Comparison of ENCODE assay signal across 21 mouse cellular contexts in the genomic region with DNA sequence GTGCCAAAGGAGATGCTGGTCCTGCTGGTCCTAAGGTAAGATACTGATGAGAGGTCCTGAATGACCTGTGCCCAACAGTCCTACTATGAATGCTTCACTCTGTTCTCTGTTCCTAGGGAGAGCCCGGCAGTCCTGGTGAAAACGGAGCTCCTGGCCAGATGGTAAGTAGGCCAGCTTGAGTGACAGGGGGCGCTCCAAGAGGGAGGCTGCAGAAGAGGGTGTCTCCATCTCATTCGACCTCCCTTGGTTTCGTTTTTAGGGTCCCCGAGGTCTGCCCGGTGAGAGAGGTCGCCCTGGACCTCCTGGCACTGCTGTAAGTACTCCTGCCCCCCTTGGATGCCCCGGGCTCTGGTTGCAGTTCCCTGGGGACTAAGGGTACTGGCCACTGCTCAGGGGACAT. TPM values are rescaled to one million over a fixed set of nuclear protein-coding genes. Genes with fewer than 3 reads are reported as not detected.
DNase-seq lines count a peak whose midpoint lies in the region; ATAC-seq and TF ChIP-seq lines count a peak whose summit lies in the region.
"Had no signal": no experiment of that assay in that cellular context is flagged by ENCODE, and none has a peak within 500 bp of the region (broad histone marks: within the 10 kb centered on the region; RNA-seq: fewer than 3 reads in every experiment).

No protein-coding gene starts in this region.

- no peak for TF ChIP-seq CTCF in liver, postnatal 0 days (IDR thresholded peaks at IDR 0.05; ENCODE audit: low read depth)
- TF ChIP-seq CTCF in CH12.LX (conservative IDR thresholded peaks at IDR 0.05 in 1 of 2, IDR thresholded peaks at IDR 0.05 in 1 of 2; ENCODE audit: low read depth in 2 of 2, low read length in 2 of 2) = peak in 1 of 2 experiments; percentile 41; a peak in 2 of 4 replicates
- TF ChIP-seq CTCF in left cerebral cortex, adult 2 months (IDR thresholded peaks at IDR 0.05) = no peak; the same call in 1 of the 2 replicates

- peaks cover 40% of the 10 kb centered on the region for H3K27me3 ChIP-seq in heart, embryonic 14.5 days (ENCODE audit: control insufficient read depth, insufficient read depth, low read length)
- H3K27me3 ChIP-seq in heart, embryonic 11.5 days (ENCODE audit: control insufficient read depth, insufficient read depth, low read length) = peaks cover 16% of the 10 kb centered on the region
- peaks cover 97% of the 10 kb centered on the region for H3K27me3 ChIP-seq in liver, embryonic 12.5 days (replicated peaks)
- H3K27me3 ChIP-seq in liver, postnatal 0 days (ENCODE audit: insufficient read depth, low read length) = peaks cover 44% of the 10 kb centered on the region
- H3K27me3 ChIP-seq in CH12.LX (replicated peaks) = peaks cover 95% of the 10 kb centered on the region
- 0 out of 2 replicates have a peak, but pooled peaks cover 7% of the 10 kb centered on the region for H3K27me3 ChIP-seq in limb, embryonic 15.5 days

- dilution Hi-C loops in CH12.LX (cut with MboI; ENCODE audit: extremely low pct_ligation_motif_present, extremely low pct_unique_long_range_greater_than_20kb, low sequenced_read_pairs) = no loop called here

- 0 out of 2 replicates have a peak overlapping the region, but pooled peaks have one; percentile 8 for H3K9ac ChIP-seq in heart, embryonic 14.5 days (ENCODE audit: low read length)
- H3K9ac ChIP-seq in heart, embryonic 11.5 days (ENCODE audit: low read depth, low read length) = no peak overlapping the region
- H3K9ac ChIP-seq in liver, embryonic 12.5 days = no peak overlapping the region
- no peak overlapping the region for H3K9ac ChIP-seq in liver, postnatal 0 days (replicated peaks)
- no peak overlapping the region for H3K9ac ChIP-seq in CH12.LX (ENCODE audit: insufficient read depth, low read depth)
- peak overlapping the region; percentile 44 for H3K9ac ChIP-seq in limb, embryonic 15.5 days
- H3K9ac ChIP-seq: forebrain, embryonic 13.5 days; hindbrain, embryonic 15.5 days; neural tube, embryonic 12.5 days had no signal

- intact Hi-C loops in left cerebral cortex, adult 2 months (cut with DNase I) = loop anchor here (10.0 kb wide), 1 partner anchor 164 kb away; no protein-coding TSS in a partner anchor

- H3K79me2 ChIP-seq in CH12.LX (replicated peaks; ENCODE audit: control insufficient read depth, extremely low read depth, insufficient read depth, poor library complexity, severe bottlenecking) = no peaks in the 10 kb centered on the region

- WGBS in heart, embryonic 14.5 days = 35% methylated on average over 9 of the region's 9 CpGs
- WGBS in heart, embryonic 11.5 days (ENCODE audit: insufficient replicate concordance) = 28% methylated on average over 9 of the region's 9 CpGs
- WGBS in liver, embryonic 12.5 days (ENCODE audit: insufficient replicate concordance) = 13% methylated on average over 9 of the region's 9 CpGs
- 37% methylated on average over 9 of the region's 9 CpGs for WGBS in liver, postnatal 0 days (ENCODE audit: insufficient replicate concordance)
- WGBS in limb, embryonic 15.5 days = 41% methylated on average over 9 of the region's 9 CpGs

- no peak for TF ChIP-seq RAD21 in CH12.LX (IDR thresholded peaks at IDR 0.05; ENCODE audit: low read depth, low read length)

- ATAC-seq in heart, embryonic 14.5 days (ENCODE audit: insufficient number of reproducible peaks, insufficient read depth, low FRiP score, low read depth) = no peak
- ATAC-seq in heart, embryonic 11.5 days (replicated peaks; ENCODE audit: insufficient number of reproducible peaks, low FRiP score, low TSS enrichment) = no peak
- no peak for ATAC-seq in liver, embryonic 12.5 days
- ATAC-seq in liver, postnatal 0 days = no peak
- no peak for ATAC-seq in limb, embryonic 15.5 days (ENCODE audit: insufficient number of reproducible peaks, low FRiP score, low TSS enrichment, low read depth)
- ATAC-seq: forebrain, embryonic 13.5 days had no signal

- H3K27ac ChIP-seq in heart, embryonic 14.5 days (replicated peaks in 1 of 2; ENCODE audit: control insufficient read depth in 1 of 2, insufficient read depth in 1 of 2, low read depth in 2 of 2, low read length in 2 of 2) = peak overlapping the region; percentile 0 to 38; a peak in 1 of 4 replicates
- no peak overlapping the region for H3K27ac ChIP-seq in heart, embryonic 11.5 days (ENCODE audit: low read depth, low read length)
- no peak overlapping the region for H3K27ac ChIP-seq in liver, embryonic 12.5 days
- H3K27ac ChIP-seq in liver, postnatal 0 days (ENCODE audit: low read depth) = no peak overlapping the region
- H3K27ac ChIP-seq in CH12.LX (ENCODE audit: insufficient read depth, low read depth) = no peak overlapping the region
- H3K27ac ChIP-seq in limb, embryonic 15.5 days = peak overlapping the region; percentile 97
- no peak overlapping the region for H3K27ac ChIP-seq in left cerebral cortex, adult 2 months
- H3K27ac ChIP-seq: forebrain, embryonic 13.5 days; heart, embryonic 10.5 days; hindbrain, embryonic 15.5 days; neural tube, embryonic 12.5 days had no signal

- in situ Hi-C loops in CH12.LX (cut with MboI; ENCODE audit: low pct_ligation_motif_present, low pct_unique_long_range_greater_than_20kb, low sequenced_read_pairs) = no loop called here

- peaks cover 48% of the 10 kb centered on the region; the same call in 1 of the 2 replicates for H3K36me3 ChIP-seq in heart, embryonic 14.5 days (ENCODE audit: control insufficient read depth, insufficient read depth, low read length)
- no peaks in the 10 kb centered on the region for H3K36me3 ChIP-seq in heart, embryonic 11.5 days (ENCODE audit: control insufficient read depth, insufficient read depth, low read length)
- no peaks in the 10 kb centered on the region for H3K36me3 ChIP-seq in liver, embryonic 12.5 days
- H3K36me3 ChIP-seq in liver, postnatal 0 days (replicated peaks; ENCODE audit: insufficient read depth, low read length) = no peaks in the 10 kb centered on the region
- H3K36me3 ChIP-seq in CH12.LX (replicated peaks in 1 of 2; ENCODE audit: control insufficient read depth in 1 of 2, insufficient read depth in 1 of 2, low read length in 1 of 2) = no peaks in the 10 kb centered on the region
- H3K36me3 ChIP-seq in limb, embryonic 15.5 days = peaks cover 82% of the 10 kb centered on the region
- H3K36me3 ChIP-seq: hindbrain, embryonic 15.5 days; neural tube, embryonic 12.5 days had no signal

- TF ChIP-seq POLR2A in CH12.LX (IDR thresholded peaks at IDR 0.05; ENCODE audit: low read depth, low read length) = no peak

- no peak for DNase-seq in liver, postnatal 0 days
- no peak for DNase-seq in CH12.LX (ENCODE audit: extremely low read depth)
- DNase-seq in ovary, postnatal 10 days (ENCODE audit: low spot score) = no peak
- DNase-seq in left cerebral cortex, adult 2 months (ENCODE audit: extremely low spot score in 1 of 2, low spot score in 2 of 2) = no peak
- DNase-seq: adrenal gland, postnatal 25 days; cerebellum, postnatal 10 days; kidney, postnatal 10 days; layer of hippocampus, postnatal 36 days; lung, postnatal 4 days; midbrain, embryonic 14.5 days had no signal

- TF ChIP-seq EP300 in liver, postnatal 0 days (IDR thresholded peaks at IDR 0.05; ENCODE audit: low read depth) = no peak
- TF ChIP-seq EP300 in CH12.LX (IDR thresholded peaks at IDR 0.05; ENCODE audit: low read length) = no peak

- H3K4me2 ChIP-seq in heart, embryonic 14.5 days (ENCODE audit: low read length) = no peak overlapping the region
- H3K4me2 ChIP-seq in heart, embryonic 11.5 days = no peak overlapping the region
- H3K4me2 ChIP-seq in liver, embryonic 12.5 days = peak overlapping the region; percentile 12
- H3K4me2 ChIP-seq in liver, postnatal 0 days (ENCODE audit: low read depth, low read length) = no peak overlapping the region
- peak overlapping the region; percentile 64 for H3K4me2 ChIP-seq in CH12.LX (ENCODE audit: insufficient read depth, low read depth, poor library complexity, severe bottlenecking)
- peak overlapping the region; percentile 64 for H3K4me2 ChIP-seq in limb, embryonic 15.5 days
- H3K4me2 ChIP-seq: forebrain, embryonic 13.5 days; hindbrain, embryonic 15.5 days; neural tube, embryonic 12.5 days had no signal

- H3K4me1 ChIP-seq in heart, embryonic 14.5 days (ENCODE audit: control insufficient read depth in 2 of 2, insufficient read depth in 2 of 2, low read length in 2 of 2) = peaks cover 0 to 2% of the 10 kb centered on the region in 2 experiments; a peak in 1 of 4 replicates
- H3K4me1 ChIP-seq in heart, embryonic 11.5 days (ENCODE audit: control insufficient read depth, insufficient read depth, low read length) = peaks cover 10% of the 10 kb centered on the region; the same call in 1 of the 2 replicates
- H3K4me1 ChIP-seq in liver, embryonic 12.5 days = peaks cover 14% of the 10 kb centered on the region
- 0 out of 2 replicates have a peak, but pooled peaks cover 6% of the 10 kb centered on the region for H3K4me1 ChIP-seq in liver, postnatal 0 days (ENCODE audit: insufficient read depth)
- H3K4me1 ChIP-seq in CH12.LX (ENCODE audit: control insufficient read depth in 1 of 2, insufficient read depth in 2 of 2) = peaks cover 18 to 29% of the 10 kb centered on the region in 2 experiments
- H3K4me1 ChIP-seq in limb, embryonic 15.5 days = peaks cover 84% of the 10 kb centered on the region

- no peaks in the 10 kb centered on the region for H3K9me3 ChIP-seq in heart, embryonic 14.5 days (ENCODE audit: control insufficient read depth, low read length)
- H3K9me3 ChIP-seq in heart, embryonic 11.5 days (replicated peaks; ENCODE audit: control insufficient read depth, low read length) = no peaks in the 10 kb centered on the region
- no peaks in the 10 kb centered on the region for H3K9me3 ChIP-seq in liver, embryonic 12.5 days (replicated peaks)
- H3K9me3 ChIP-seq in liver, postnatal 0 days (ENCODE audit: low read length) = no peaks in the 10 kb centered on the region
- H3K9me3 ChIP-seq in CH12.LX (replicated peaks; ENCODE audit: low read length) = no peaks in the 10 kb centered on the region
- no peaks in the 10 kb centered on the region for H3K9me3 ChIP-seq in limb, embryonic 15.5 days
- H3K9me3 ChIP-seq: forebrain, embryonic 13.5 days; heart, embryonic 10.5 days; hindbrain, embryonic 15.5 days; neural tube, embryonic 12.5 days had no signal

- H3K4me3 ChIP-seq in heart, embryonic 14.5 days (ENCODE audit: control insufficient read depth in 1 of 2, insufficient read depth in 1 of 2, low read depth in 1 of 2, low read length in 2 of 2) = no peak overlapping the region
- no peak overlapping the region for H3K4me3 ChIP-seq in heart, embryonic 11.5 days (ENCODE audit: low read depth, low read length)
- no peak overlapping the region for H3K4me3 ChIP-seq in liver, embryonic 12.5 days
- H3K4me3 ChIP-seq in liver, postnatal 0 days (ENCODE audit: low read depth, low read length) = no peak overlapping the region
- H3K4me3 ChIP-seq in CH12.LX (replicated peaks in 1 of 3; ENCODE audit: low read depth in 2 of 3, low read length in 2 of 3, poor library complexity in 1 of 3) = no peak overlapping the region
- peak overlapping the region; percentile 61 for H3K4me3 ChIP-seq in limb, embryonic 15.5 days
- no peak overlapping the region for H3K4me3 ChIP-seq in left cerebral cortex, adult 2 months
- H3K4me3 ChIP-seq: forebrain, embryonic 13.5 days; heart, embryonic 10.5 days; hindbrain, embryonic 15.5 days; neural tube, embryonic 12.5 days had no signal

RNA-seq across cellular contexts. Expression of gene Col1a1, which starts 5.1 kb away (rescaled TPM):
- polyA plus RNA-seq in heart, embryonic 14.5 days (2014; fragmentation: Nextera tagmentation; extraction: Ambion mirVana) = 447 and 511 TPM in 2 replicates
- 129 and 157 TPM in 2 replicates for polyA plus RNA-seq in heart, embryonic 11.5 days (2014; fragmentation: Nextera tagmentation; extraction: Ambion mirVana)
- polyA plus RNA-seq in liver, embryonic 12.5 days (2016; fragmentation: Nextera tagmentation; extraction: Ambion mirVana) = 135 and 153 TPM in 2 replicates
- polyA plus RNA-seq in liver, postnatal 0 days (2015; fragmentation: Nextera tagmentation; extraction: Ambion mirVana) = 29.8 and 37.8 TPM in 2 replicates
- 0.13 TPM in 2 replicates for total RNA-seq in CH12.LX (2012; rRNA removed)
- not detected in 2 replicates for total RNA-seq in CH12.LX (2014; rRNA removed)
- polyA plus RNA-seq in CH12.LX (2012; ENCODE audit: insufficient read length, low read depth) = 0.11 and 0.16 TPM in 2 replicates
- polyA plus RNA-seq in limb, embryonic 15.5 days (2015; fragmentation: Nextera tagmentation; extraction: Ambion mirVana) = 4,882 and 5,832 TPM in 2 replicates
- 10 to 100 TPM; 15.2 to 16.9 TPM for total RNA-seq in left cerebral cortex, adult 2 months (2021)

RNA-seq across cellular contexts. Expression of gene Hils1, which starts 26.3 kb away (rescaled TPM):
- 0.24 TPM in 2 replicates for polyA plus RNA-seq in heart, embryonic 14.5 days (2014; fragmentation: Nextera tagmentation; extraction: Ambion mirVana)
- 0.24 TPM in 1 of 2 replicates, not detected in the other for polyA plus RNA-seq in heart, embryonic 11.5 days (2014; fragmentation: Nextera tagmentation; extraction: Ambion mirVana)
- polyA plus RNA-seq in liver, embryonic 12.5 days (2016; fragmentation: Nextera tagmentation; extraction: Ambion mirVana) = not detected in 2 replicates
- not detected in 2 replicates for polyA plus RNA-seq in liver, postnatal 0 days (2015; fragmentation: Nextera tagmentation; extraction: Ambion mirVana)
- total RNA-seq in CH12.LX (2012; rRNA removed) = not detected in 2 replicates
- total RNA-seq in CH12.LX (2014; rRNA removed) = not detected in 2 replicates
- polyA plus RNA-seq in CH12.LX (2012; ENCODE audit: insufficient read length, low read depth) = not detected in 2 replicates
- polyA plus RNA-seq in limb, embryonic 15.5 days (2015; fragmentation: Nextera tagmentation; extraction: Ambion mirVana) = 0.42 TPM in 1 of 2 replicates, not detected in the other
- total RNA-seq in left cerebral cortex, adult 2 months (2021) = not detected
- total RNA-seq: adrenal gland, postnatal 25 days; gastrocnemius, adult 18-20 months; layer of hippocampus, postnatal 36 days; liver, adult 2 months had no signal
- polyA plus RNA-seq: embryonic facial prominence, embryonic 11.5 days; forebrain, embryonic 13.5 days; heart, embryonic 10.5 days; hindbrain, embryonic 15.5 days; liver, adult 2 months; midbrain, embryonic 14.5 days; neural tube, embryonic 12.5 days had no signal

RNA-seq across cellular contexts. Expression of gene Sgca, which starts 35.0 kb away (rescaled TPM):
- polyA plus RNA-seq in heart, embryonic 14.5 days (2014; fragmentation: Nextera tagmentation; extraction: Ambion mirVana) = 34.6 and 36.7 TPM in 2 replicates
- polyA plus RNA-seq in heart, embryonic 11.5 days (2014; fragmentation: Nextera tagmentation; extraction: Ambion mirVana) = 24.7 and 25.3 TPM in 2 replicates
- polyA plus RNA-seq in liver, embryonic 12.5 days (2016; fragmentation: Nextera tagmentation; extraction: Ambion mirVana) = 0.17 TPM in 1 of 2 replicates, not detected in the other
- 0.13 and 0.96 TPM in 2 replicates for polyA plus RNA-seq in liver, postnatal 0 days (2015; fragmentation: Nextera tagmentation; extraction: Ambion mirVana)
- total RNA-seq in CH12.LX (2012; rRNA removed) = 0.08 and 0.34 TPM in 2 replicates
- total RNA-seq in CH12.LX (2014; rRNA removed) = not detected in 2 replicates
- polyA plus RNA-seq in CH12.LX (2012; ENCODE audit: insufficient read length, low read depth) = 0.39 and 0.45 TPM in 2 replicates
- polyA plus RNA-seq in limb, embryonic 15.5 days (2015; fragmentation: Nextera tagmentation; extraction: Ambion mirVana) = 7.5 and 18.9 TPM in 2 replicates
- total RNA-seq in left cerebral cortex, adult 2 months (2021) = under 1 TPM in 1 of 2 experiments, not detected in 1; 0.35 TPM
- total RNA-seq: adrenal gland, postnatal 25 days had no signal
- polyA plus RNA-seq: forebrain, embryonic 13.5 days; liver, adult 2 months; midbrain, embryonic 14.5 days had no signal

RNA-seq across cellular contexts. Expression of gene Ppp1r9b, which starts 49.7 kb away (rescaled TPM):
- 8.1 and 8.6 TPM in 2 replicates for polyA plus RNA-seq in heart, embryonic 14.5 days (2014; fragmentation: Nextera tagmentation; extraction: Ambion mirVana)
- polyA plus RNA-seq in heart, embryonic 11.5 days (2014; fragmentation: Nextera tagmentation; extraction: Ambion mirVana) = 11.4 and 16.3 TPM in 2 replicates
- polyA plus RNA-seq in liver, embryonic 12.5 days (2016; fragmentation: Nextera tagmentation; extraction: Ambion mirVana) = 13.4 and 14.1 TPM in 2 replicates
- 5.7 and 6.1 TPM in 2 replicates for polyA plus RNA-seq in liver, postnatal 0 days (2015; fragmentation: Nextera tagmentation; extraction: Ambion mirVana)
- total RNA-seq in CH12.LX (2012; rRNA removed) (21.2 and 21.8 TPM in 2 replicates), CH12.LX (2014; rRNA removed) (5.7 and 7.8 TPM in 2 replicates)
- polyA plus RNA-seq in CH12.LX (2012; ENCODE audit: insufficient read length, low read depth) = 20.3 and 21.2 TPM in 2 replicates
- 9.7 and 9.9 TPM in 2 replicates for polyA plus RNA-seq in limb, embryonic 15.5 days (2015; fragmentation: Nextera tagmentation; extraction: Ambion mirVana)
- 100 to 1,000 TPM; 709 to 735 TPM for total RNA-seq in left cerebral cortex, adult 2 months (2021)

Comparison
In these comparisons a context has a peak if more than half of its experiments do, and no peak if none do; other contexts are left out.
1. H3K27ac ChIP-seq: peak in heart, embryonic 14.5 days (2 of 2) and limb, embryonic 15.5 days (single experiment); none in heart, embryonic 11.5 days (single experiment), liver, embryonic 12.5 days (single experiment), liver, postnatal 0 days (single experiment), CH12.LX (single experiment) and left cerebral cortex, adult 2 months (single experiment).
2. H3K4me2 ChIP-seq: peak in liver, embryonic 12.5 days (single experiment), CH12.LX (single experiment) and limb, embryonic 15.5 days (single experiment); none in heart, embryonic 14.5 days (single experiment), heart, embryonic 11.5 days (single experiment) and liver, postnatal 0 days (single experiment).
3. H3K9ac ChIP-seq: peak in heart, embryonic 14.5 days (single experiment) and limb, embryonic 15.5 days (single experiment); none in heart, embryonic 11.5 days (single experiment), liver, embryonic 12.5 days (single experiment), liver, postnatal 0 days (single experiment) and CH12.LX (single experiment).
4. RNA of gene Col1a1, which starts 5.1 kb away (polyA plus RNA-seq): 4,882 to 5,832 TPM in limb, embryonic 15.5 days, 447 to 511 TPM in heart, embryonic 14.5 days, 135 to 153 TPM in liver, embryonic 12.5 days, 129 to 157 TPM in heart, embryonic 11.5 days and 29.8 to 37.8 TPM in liver, postnatal 0 days; 0.11 to 0.16 TPM in CH12.LX; every median in the first group is over 10 times any median in the second.